Mouse (Mus musculus) regulatory T cell (primary cell): ENCODE measurements around the gene Mars2.

ENCODE experiments used
- in situ Hi-C: fragments of 300-600 bp; cut with MboI, MseI; formaldehyde crosslinking; loops from one replicate; pipeline ENCODE4 v1.15.1; 2025; ENCODE audit warnings: high pct_unique_total_duplicates

Gene Mars2

DNA sequence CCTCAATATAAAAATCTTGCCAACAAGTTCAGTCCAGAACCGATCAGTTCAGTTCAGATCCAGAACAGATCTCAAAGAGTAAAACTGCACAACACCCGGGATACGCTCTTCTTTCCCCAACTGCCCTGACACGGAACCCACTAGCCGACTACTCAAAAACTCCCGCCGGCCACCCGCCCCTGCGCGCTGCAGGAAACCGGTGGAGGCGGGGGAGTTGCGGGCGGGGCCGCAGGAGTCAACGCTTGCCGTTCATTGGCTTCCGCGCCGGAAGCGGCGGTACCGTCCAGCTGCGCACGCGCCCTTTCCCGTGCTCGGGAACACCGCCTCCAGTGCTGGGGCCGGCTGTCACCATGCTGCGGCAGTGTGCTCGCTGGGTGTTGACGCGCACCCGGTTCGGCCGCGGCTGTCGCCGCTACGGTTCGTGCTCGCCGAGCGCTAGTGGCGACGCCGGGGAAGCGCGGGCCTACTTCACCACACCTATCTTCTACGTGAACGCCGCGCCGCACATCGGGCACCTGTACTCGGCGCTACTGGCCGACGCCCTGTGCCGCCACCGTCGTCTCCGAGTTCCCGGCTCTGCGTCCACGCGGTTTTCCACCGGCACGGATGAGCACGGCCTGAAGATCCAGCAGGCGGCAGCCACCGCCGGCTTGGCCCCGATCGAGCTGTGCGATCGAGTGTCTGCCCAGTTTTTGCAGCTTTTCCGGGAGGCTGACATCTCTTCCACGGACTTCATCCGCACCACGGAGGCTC is at the start of gene Mars2:
TSS of gene Mars2 (plus strand) at position 288 of the 753 bp plus-strand sequence.
- in situ Hi-C loops: loop anchor here (25.0 kb wide), 1 partner anchor 125 kb away; the partner anchor contains the start of gene Boll

DNA sequence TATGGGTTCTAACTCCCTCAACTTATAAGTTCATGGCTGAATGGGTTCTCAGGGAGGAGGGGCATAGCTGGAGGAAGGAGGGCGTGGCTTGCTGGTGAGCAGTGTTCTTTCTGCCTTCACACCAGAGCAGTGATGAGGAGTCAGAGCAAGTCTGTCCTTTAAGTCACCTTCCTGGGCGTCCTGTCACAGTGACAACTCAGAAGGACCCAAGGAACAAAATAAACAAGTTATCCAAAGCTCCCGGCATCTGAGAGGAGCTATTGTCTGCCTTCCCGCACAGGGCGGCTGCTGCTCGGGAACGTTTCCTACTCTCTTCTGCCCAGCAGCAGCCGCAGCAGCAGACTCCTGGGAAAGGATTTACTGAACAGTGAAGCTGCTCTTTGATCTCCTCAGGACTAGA is 45.0 kb upstream of the Mars2 start:
- in situ Hi-C loops: loop anchor here (5.0 kb wide), 1 partner anchor 40 kb away; no protein-coding TSS in a partner anchor

- in situ Hi-C loops: loop anchor here (5.0 kb wide), 1 partner anchor 41 kb away; no protein-coding TSS in a partner anchor
These were observed 44.2 kb upstream of the Mars2 start for GRCm38 (mm10) chr1:55192824-55193223.

GRCm38 (mm10) chr1:55193316-55193715 is 43.7 kb upstream of the Mars2 start:
- in situ Hi-C loops: loop anchor here (5.0 kb wide), 1 partner anchor 41 kb away; no protein-coding TSS in a partner anchor

GRCm38 (mm10) chr1:55194064-55194915 is 42.7 kb upstream of the Mars2 start:
- in situ Hi-C loops: loop anchor here (5.0 kb wide), 1 partner anchor 42 kb away; no protein-coding TSS in a partner anchor

- in situ Hi-C loops: no loop called here
These were observed 42.0 kb upstream of the Mars2 start for GRCm38 (mm10) chr1:55195021-55195420.

DNA sequence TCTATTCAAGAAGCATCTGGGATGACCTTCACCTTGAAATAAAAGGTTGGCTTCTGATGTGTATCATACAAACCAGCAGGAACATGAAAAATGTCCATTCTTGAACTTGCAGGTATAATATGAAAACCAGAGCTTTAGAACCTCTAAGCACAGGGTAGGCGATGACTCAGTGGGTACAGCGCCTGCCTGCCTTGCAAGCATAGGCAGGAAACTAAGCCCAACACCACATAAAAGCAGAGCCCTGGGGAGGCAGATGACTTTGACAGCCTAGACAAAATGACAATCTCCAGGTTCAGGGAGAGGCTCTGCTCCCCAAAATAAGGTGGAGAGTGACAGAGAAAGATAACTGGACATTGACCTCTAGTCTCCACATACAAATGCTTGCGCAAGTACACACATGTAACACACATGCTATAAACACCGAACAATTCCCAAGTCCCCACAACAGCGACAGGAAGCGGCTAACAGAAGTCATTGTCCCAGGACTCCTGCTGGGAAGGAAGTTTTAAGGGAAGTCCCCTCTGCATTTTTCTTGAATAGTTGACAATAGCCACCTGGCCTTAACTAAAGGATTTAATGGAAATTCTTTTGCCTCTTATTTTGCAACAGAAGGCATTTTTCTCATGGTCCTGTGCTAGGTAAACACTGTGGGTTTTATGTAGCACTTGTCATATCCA is 40.5 kb upstream of the Mars2 start:
- in situ Hi-C loops: no loop called here

DNA sequence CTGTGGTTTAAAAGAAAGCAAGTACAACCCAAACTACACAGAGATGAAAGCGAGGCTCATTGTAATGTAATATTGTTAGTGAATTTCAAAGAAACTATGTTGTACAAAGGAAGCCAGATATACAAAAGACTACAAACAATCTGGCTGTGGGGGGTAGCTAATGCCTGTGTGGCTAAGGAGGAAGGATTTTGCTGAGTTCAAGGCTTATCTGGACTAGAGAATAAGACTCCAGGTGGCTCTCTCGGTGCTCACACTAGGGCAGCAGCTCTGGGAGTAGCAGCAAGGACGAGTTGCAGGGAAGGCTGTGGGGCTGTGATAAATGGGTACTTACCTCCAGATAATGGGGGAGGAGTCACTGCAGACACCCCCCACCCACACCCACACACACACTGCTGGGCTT is 38.3 kb upstream of the Mars2 start:
- in situ Hi-C loops: no loop called here

- in situ Hi-C loops: no loop called here
These were observed 34.9 kb upstream of the Mars2 start for GRCm38 (mm10) chr1:55201850-55202752.

GRCm38 (mm10) chr1:55205808-55206327 is 31.1 kb upstream of the Mars2 start:
- in situ Hi-C loops: no loop called here

DNA sequence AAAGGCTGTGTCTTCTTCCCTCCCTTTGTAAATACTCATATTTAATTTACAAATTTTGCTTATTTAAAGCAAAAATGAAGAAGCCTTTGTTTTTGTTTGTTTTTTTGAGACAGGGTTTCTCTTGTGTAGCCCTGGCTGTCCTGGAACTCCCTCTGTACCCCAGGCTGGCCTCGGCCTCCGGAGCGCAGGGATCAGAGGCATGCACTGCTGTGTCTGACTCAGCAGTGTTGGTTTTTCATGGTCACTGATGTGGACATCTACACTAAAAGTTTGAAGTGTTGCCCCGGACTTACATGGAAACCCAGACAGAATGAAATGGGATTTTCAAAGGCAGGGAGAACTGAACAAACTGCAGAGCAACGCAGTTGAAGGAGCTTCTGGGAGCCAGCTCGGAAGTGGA is 29.4 kb upstream of the Mars2 start:
- in situ Hi-C loops: no loop called here

- in situ Hi-C loops: no loop called here
These were observed 28.4 kb upstream of the Mars2 start for GRCm38 (mm10) chr1:55208500-55209140.

DNA sequence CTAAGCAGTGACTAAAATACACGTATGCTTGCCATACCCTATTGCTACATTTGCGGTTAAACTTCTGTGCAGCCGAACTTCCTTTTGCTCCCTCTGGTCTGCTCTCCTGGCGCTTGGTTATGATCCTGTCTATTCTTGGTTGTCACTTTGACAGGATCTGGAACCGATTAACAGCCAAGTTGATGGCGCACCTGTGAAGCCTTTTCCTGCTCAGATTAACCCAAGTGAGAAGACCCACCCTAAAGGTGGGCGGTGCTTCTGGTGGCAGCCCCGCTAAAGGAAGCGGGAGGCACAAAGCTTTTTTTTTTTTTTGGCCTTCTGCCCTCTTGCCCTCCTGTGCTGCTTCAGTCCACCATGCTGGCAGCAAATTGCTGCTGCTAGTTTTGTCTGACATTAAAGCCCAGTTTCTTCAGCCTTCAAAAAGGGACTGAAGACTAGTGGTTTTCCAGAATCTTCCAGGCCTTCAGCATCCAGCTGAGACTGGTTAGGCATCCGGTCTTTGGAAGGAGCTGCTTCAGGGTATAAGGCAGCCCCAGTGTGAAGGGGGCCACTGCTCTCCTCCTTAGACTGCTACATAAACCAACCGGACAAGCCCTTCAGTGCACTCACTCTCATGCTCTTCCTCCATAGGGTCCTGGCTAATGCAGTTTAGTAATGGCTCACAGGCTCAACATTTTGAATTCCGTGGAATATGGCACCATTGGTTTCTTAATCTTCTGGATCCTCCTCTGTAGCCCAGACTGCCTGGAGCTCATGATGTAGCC is 26.6 kb upstream of the Mars2 start:
- in situ Hi-C loops: no loop called here

DNA sequence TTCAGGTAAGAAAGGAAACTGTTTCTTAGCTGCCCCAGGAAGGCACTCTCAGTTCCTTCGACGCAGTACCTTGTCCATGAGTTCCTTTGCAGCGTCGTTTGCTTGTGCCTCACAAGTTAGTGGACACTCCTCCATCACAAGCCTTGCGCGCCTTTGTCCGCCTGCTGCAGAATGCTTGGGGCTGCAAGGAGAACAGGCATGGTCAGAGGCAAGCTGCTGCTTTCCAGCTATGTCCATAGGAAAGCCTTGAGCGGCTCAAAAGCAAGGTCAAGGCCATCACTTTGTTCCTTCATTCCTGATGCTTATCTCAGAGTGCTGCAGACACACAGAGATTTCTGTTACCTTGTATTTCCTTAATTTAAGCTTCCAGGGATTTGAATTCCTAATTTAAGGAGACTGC is 25.9 kb upstream of the Mars2 start:
- in situ Hi-C loops: no loop called here

DNA sequence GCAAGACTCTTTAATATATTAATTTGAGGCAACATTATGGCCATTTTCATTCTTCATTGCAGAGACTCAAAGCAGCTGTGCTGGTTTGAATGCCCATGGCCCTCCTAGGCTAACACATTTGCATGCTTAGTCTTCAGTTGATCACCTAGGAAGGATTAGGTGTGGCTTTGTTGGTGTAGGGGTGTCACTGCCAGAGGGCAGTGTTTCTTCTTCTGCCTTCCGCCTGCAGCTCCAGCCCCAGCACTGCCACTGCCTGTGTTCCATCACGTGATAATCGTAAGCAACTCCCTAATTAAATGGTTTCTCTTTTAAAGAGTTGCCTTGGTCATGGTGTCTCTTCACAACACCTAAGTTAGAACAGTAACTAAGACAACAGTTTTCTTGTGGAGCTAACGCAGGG is 24.2 kb upstream of the Mars2 start:
- in situ Hi-C loops: no loop called here

DNA sequence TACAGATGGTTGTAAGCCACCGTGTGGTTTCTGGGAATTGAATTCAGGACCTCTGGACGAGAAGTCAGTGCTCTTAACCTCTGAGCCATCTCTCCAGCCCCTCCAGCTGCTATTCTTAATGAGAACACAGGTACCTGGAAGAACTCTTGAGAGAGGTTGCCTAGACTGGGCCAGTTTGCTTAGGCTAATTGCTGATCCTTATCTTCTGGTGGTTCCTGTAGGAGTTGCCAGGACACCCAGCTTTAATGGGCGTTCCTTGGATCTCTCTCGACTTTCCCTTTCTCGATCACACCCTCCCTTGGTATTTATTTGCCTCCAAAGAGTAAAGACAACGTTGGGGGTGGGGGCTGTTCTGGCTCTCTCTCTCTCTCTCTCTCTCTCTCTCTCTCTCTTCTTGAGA is 23.5 kb upstream of the Mars2 start:
- in situ Hi-C loops: no loop called here

DNA sequence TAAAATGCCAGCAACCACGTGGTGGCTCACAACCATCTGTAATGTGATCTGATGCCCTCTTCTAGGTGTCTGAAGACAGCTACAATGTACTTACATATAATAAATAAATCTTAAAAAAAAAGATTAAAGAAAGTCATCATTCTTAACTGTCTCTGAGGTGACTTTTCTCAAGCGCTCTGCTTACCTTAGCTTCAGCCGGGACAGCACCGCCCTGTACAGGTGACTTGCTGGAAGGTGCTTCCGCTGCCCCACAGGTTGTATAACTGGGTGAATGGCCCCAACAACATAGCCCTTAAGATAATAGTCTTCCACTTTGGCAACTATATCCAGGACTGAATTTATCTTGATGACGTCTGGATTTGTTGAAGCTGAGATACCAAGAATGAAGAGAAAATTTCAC is 23.0 kb upstream of the Mars2 start:
- in situ Hi-C loops: no loop called here

DNA sequence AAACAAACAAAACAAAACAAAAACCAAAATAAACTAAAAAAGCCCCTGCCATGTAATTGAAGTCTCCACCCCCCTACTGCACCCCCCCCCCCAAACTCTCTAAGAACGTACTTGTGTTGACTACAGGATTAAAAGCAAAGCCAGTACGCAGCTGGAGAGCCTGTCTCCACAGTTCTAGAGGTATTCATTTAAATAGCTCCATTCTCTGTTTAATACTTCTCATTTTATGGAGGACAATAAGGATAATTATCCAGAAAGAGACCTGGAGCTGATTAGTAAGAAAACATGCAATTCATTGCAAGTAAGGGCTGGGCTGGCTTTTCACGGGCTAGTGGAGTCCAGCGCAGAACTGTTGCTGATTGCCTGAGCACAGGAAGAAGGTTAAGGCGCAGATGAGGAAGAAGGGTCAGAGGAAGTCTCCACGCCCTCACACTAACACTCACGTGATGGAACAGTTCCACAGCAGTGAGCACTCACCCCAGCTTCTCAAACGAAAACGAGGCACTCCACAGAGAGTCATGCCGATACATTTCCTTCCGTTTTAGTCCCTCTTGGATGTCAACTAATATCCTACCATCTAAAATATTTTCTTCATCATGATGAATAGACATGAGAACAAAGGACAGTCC is 21.7 kb upstream of the Mars2 start:
- in situ Hi-C loops: no loop called here

- in situ Hi-C loops: no loop called here
These were observed 19.8 kb upstream of the Mars2 start for GRCm38 (mm10) chr1:55217191-55217590.
